Mouse (Mus musculus): ENCODE data around the gene LTO1.

DNA sequence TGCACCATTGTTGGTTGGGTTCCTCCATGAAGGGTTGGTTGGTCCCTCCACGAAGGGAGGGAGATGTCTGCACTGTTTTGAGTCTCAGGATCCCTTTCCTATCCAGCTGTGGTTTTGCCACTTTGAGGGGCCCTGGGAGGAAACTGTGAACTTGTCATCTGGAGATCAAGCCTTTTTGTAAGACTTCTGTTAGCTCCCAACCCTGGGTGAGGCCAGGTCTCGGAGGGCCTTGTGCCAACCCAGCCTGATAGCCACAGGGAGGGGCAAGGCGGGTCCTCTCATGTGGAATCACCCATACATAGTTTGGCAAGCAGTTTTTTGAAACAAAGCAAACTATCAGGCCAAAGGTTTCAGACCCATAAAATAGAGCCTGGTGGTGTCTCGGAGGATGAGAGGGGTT, 49.4 kb downstream of the LTO1 start:
- TF ChIP-seq POLR2A (IDR thresholded peaks at IDR 0.05; ENCODE audit: low read depth, low read length) = no peak
- TF ChIP-seq CTCF (conservative IDR thresholded peaks at IDR 0.05; ENCODE audit: insufficient read depth, insufficient read length, low read depth, low read length) = no peak
